Mouse (Mus musculus) c-Kit-negative CD71-positive TER-119-positive erythroid progenitor cells, embryonic 14.5 days (primary cell): Measurements from ENCODE around the gene Mpnd.

Experiments used
- DNase-seq: peaks from one replicate; pipeline ENCODE4 v3.0.0-alpha.2; 2013; ENCODE audit warnings: low read depth, low spot score

Mpnd gene

DNA sequence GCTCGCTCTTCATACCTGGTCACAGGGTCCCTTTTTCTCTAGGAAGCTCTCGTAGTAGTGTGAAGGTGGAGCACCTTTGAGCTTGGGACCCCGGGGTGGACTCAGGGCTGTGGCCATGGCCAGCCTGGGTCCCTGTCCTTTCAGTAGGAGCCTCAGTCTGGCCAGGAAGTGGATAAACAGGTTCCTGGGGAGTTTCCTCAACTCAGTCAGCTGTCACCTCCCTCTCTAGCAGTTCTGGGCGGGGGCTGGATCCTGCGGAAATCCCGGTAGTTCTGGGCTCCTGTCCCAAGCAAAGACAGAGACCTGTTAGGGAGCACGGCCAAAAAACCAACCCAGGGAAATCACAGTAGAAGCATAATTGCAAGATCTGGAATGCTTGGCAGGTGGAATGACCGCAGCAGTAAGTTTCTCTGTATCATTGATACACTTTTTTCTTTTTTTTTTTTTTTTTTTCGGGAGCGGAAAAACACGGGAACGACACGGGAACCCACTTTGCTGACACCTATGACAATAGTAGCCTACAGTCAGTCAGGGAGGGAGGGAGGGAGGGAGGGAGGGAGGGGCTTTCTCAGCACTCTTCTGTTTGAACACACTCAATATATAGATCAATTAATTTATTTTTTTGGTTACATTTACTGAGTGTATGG, at the start of gene Mpnd, which contains the start of gene Stap2:
TSS of gene Mpnd (plus strand) at position 297 of the 647 bp plus-strand sequence.
TSS of gene Stap2 (minus strand) at position 170 of the 647 bp plus-strand sequence.
- DNase-seq: peak; percentile 57

DNA sequence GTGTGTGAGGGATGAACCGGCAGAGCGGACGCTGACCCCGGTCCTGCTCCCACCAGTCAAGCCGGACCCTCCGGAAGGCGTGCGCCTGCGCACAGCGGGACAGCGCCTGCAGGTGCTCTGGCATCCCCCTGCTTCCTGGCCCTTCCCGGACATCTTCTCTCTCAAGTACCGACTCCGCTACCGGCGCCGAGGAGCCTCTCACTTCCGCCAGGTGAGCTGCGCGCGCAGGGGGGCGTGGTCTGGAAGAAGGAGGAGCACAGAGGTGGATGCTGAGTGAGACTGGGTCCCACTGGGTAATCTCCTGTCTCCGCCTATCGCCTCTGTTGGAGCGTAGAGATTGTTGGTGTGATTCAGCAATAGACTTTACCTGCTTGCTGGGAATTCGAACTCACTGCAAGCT, 49.4 kb upstream of the Mpnd start:
- no peak for DNase-seq

DNA sequence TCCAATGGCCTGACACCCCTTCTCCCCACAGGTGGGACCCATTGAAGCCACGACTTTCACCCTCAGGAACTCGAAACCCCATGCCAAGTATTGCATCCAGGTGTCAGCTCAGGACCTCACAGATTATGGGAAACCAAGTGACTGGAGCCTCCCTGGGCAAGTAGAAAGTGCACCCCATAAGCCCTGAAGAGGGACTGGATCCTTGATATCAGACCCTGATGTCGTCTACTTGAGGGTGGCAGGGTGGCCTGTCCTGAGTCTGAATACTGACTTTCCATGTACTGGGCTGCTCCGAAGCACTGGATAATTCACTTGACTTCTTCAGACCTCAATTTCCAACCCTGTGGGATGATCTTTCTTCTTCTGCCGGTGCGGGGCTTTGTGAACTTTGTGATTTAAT, 48.9 kb upstream of the Mpnd start:
- no peak for DNase-seq

DNA sequence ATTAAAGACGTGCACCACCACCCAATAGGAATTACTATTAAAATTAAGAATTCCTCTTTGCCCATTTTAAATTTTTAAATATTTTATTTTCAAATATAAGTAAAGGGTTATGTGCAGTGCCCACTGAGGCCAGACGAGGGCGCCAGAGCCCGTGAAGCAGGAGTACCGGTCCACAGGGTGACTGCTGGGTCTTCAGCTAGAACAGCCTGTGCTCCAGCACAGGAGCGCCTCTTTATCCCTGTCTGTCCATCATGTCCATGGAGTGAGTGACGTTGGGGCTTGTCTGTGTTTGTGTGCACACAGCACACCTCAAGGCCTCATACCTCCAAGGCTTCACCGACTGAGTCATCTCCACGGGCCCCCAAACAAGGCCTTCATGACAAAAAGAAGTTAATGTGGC, 48.3 kb upstream of the Mpnd start:
- DNase-seq: no peak

DNA sequence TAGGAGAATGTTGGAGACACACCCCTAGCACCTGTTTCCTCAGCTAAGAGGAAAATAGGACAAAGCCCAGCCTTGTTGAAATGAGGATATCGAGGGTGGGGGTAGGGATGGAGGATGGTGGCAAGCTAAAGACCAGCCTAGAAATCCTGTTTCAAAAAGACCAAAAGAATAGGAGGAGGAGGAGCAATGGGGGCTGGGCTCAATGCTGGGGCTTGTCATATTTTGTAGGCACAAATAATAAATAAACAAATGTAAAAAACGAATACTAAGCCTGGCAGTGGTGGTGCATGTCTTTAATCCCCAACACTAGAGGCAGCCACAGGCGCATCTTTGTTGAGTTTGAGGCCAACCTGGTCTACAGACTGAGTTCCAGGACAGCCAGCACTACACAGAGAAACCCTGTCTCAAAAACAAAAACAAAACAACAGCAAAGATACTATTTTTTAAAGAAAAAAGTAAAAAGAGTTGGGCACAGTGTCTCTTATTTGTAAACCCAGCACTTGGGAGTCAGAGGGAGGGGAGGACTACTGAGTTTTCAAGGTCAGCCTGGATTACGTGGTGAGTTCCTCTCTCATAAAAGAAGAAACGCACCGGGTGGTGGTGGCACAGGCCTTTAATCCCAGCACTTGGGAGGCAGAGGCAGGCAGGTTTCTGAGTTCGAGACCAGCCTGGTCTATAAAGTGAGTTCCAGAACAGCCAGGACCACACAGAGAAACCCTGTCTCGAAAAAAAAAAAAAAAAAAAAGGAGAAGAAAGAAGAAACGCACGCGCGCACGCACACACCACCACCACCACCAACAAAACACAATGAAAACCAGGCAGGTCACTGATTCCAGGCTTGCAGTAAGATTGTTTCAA, 47.6 kb upstream of the Mpnd start:
- DNase-seq: no peak

DNA sequence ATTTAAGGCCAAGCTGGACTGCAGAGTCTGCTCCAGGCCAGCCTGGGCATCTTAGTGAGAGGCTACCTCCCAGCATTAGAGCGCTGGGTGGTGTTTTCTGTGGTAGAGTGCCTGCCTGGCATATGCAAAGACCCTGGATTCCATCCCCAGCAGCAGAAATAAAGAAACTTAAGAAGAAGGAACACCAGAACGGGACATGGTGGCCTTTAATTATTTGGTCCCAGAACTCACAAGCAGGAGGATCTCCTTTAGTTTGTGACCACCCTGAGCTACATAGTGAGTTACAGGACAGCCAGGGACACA, 47.0 kb upstream of the Mpnd start:
- DNase-seq: no peak

DNA sequence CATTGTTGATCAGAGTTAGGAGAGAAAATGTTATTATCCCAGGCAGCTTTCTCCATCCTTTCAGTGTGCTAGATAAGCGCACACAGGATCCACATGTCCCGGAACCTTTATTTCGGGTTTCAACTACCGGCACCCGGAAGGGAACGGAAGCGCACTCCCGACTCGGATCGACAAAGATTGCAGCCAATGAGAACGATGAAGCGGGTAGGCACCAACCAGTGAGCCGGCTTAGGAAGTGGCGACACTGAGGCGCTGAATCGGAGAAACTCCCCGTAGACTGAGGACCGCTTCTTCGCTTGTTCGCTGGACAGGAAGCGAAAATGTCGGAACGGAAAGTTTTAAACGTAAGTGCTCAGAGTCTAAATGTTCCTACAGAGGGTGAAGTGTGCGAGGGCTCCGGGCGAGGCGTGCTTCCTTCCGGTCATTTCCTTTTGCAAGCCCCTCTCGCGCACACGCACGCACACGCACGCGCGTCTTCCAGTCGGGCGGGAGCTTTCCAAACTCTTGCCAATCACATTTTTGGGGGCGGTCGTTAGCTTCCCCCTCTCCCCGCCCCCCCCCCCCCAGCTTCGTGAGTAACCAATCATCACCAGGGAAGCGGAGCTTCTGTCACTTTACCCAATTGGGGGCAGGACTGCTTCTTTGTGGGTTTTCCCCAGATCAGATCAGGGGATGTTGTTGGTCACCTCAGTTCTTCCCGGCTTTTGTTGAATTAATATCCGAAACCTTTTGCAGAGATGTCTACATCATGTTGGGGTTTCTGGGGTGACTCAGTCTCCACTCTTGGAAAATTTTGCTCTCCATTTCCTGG, 46.4 kb upstream of the Mpnd start, which contains the start of gene Yju2:
TSS of gene Yju2 (plus strand) at position 182 of the 811 bp plus-strand sequence.
- DNase-seq: peak; percentile 89

DNA sequence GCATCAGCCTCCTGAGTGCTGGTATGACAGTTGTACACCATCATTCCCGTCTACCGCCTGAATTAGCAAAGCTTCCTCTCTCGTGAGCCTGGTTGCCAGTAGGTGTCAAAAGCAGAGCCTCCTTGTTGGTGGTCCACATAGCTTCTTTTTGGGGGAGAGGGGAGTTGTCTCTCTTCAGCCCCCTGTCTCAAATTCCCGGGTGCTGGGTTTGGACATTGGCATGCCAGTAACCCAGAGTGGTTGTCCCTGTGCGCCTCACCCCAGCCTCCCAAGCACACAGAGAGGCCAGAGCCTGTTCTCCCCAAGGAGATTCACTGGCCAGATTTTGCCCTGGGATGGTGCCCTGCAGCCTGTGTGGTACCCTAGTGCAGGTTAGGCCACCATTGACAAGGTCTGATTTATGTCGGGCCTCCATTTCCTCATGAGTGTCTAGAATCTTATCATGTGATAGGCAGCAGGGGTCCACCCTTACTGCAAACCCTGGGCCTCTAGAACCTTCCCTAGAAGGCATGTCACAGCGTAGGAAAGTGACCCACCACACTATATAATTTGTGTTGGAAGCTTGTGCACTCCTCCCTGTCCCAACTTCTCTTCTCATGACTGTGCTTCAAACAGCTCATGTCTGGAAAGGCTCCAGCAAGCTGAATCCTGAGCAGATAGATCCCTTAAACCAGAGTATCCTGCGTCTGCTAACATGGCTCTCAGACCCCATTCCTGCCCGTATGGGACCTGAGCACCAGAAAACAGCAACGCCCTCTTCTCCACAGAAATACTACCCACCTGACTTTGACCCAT, 45.4 kb upstream of the Mpnd start:
- no peak for DNase-seq

DNA sequence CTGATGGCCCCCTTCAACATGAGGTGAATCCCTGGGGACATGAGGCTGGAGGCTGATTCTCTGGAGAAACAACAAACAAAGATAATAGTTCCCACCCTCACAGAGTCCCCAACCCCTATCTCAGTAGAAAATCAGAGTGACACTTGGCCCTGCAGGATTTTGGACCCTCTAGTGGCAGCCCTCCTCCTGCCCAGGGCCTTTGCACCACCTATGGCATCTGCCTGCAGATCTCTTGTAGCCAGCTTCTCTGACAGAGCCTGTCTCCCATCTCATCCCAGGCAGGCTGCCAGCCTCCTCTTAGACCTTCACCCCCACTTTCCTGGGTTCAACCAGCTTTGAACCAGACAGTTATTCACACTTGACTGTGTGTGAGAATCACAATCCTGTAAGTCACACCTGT, 44.7 kb upstream of the Mpnd start:
- no peak for DNase-seq

DNA sequence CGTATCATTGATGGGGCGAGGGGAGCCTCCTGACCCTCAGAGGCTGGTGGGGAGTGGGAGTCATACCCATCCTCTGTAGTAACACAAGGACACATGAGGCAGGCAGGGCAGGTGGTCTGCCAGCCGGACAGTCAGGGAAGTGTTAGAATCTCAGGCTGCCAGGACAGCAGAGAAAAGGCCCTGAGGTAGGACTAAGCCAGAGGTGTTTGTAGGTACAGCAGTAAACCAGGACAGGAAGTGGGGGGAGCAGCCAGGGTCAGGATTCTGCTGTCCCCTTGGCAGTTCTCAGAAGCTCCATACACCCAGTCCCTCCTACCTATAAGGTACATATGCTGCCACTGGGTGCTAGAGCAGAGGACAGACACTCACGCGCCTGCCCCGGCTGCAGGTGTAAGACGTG, 43.9 kb upstream of the Mpnd start:
- DNase-seq: no peak

DNA sequence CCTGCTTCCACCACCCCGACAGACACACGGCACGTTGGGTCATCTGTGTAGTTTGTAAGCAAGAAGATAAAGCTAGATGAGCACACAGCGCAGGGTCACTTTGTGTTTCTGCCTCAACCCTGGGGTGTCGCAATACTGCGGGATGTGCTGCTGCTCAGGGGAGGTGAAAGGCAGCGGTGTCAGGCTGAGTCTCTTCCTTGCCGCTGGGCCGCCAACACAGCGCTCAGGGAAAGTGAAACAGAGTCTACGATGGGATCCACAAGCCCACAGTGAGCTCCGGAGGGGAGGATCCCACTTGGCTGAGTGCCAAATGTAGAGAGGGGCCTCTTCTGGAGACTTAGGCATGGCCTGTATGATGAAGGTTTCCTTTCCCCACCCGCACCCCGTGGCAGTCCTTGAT, 42.3 kb upstream of the Mpnd start:
- DNase-seq: no peak

DNA sequence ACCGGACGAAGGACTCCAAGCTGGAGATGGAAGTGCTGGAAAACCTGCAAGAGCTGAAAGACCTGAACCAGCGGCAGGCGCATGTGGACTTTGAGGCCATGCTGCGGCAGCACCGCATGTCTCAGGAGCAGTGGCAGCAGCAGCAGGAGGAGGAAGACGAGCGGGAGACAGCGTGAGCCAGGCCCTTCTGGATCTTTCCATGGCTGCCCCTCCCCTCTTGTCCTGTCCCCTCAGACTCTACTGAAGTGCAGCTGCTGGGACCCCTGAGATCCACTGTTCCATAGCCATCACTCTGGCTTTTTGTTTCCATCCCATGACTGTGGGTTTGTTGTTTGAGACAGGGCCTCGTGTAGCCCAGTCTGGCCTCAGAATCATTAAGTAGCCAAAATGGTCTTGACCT, 41.0 kb upstream of the Mpnd start:
- DNase-seq: no peak

DNA sequence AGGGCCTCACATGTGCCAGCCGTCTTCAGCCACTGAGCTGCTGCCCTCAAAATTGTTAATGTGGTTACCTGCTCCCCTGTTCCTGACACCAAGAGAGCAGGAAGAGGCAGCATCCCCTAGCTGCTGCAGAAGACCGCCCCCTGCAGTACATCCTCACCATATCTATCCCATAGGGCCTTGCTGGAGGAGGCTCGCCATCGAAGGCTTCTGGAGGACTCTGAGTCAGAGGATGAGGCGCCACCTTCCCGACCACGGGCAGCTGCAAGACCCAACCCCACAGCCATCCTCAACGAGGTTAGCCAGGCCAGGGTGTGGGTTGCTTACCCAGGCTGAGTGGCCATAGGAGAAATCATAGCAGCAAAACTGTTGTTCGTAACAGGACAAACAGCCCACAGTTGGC, 40.5 kb upstream of the Mpnd start:
- DNase-seq: no peak

DNA sequence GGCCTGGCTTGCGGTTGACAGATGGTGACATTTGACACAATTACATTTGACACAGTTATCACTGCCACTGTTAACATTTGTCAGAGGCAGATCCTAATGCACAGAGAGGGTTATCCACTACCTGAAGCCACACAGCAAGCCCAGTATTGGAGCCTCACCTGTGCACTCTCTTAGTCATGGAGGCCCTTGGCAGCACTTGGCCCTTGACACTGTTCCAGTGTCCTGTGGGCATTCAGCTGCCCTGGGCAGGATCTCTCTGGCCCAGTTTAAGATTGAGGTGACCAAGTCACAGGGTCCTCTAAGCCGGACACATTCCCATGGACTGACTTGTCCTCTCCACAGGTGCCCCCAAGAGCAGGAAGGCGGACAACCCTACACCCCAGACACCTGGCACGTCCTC, 38.3 kb upstream of the Mpnd start:
- DNase-seq: no peak

DNA sequence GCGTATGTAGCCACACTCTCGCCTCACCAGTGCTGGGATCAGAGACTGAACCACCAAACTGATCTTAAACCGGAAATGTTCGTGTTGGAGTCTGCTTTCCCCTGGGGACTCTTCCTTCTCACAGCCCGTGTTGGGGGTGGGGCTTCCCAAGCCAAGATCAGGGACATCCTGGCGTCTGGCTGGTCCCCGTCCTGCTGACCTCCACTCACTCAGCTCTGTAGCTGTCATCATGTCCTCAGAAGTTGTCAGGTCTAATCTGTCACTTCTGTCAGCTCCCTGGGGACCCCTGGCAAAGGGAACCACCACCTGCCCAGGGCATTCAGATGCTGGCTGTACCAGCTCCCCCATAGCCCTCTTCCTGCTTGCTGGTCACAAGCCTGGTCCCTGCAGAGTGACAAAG, 37.3 kb upstream of the Mpnd start:
- DNase-seq: no peak

DNA sequence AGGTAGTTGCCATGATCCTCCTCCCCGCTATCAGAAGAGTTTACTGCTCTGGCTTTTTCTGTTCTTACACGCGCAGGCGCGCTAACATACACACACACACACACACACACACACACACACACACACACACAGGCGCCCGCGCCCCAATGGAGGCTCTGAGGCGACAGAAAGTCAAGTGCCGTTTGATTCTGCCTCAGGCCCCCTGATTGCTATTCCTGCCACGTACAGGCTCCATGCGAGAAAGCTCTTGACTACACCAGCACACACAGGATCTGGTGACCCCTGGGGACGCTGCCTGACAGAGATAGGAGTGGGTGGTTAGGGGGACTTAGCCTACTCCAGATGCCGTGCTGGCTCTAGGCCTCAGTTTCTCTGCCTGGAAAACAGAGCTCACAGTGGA, 36.0 kb upstream of the Mpnd start:
- DNase-seq: no peak

DNA sequence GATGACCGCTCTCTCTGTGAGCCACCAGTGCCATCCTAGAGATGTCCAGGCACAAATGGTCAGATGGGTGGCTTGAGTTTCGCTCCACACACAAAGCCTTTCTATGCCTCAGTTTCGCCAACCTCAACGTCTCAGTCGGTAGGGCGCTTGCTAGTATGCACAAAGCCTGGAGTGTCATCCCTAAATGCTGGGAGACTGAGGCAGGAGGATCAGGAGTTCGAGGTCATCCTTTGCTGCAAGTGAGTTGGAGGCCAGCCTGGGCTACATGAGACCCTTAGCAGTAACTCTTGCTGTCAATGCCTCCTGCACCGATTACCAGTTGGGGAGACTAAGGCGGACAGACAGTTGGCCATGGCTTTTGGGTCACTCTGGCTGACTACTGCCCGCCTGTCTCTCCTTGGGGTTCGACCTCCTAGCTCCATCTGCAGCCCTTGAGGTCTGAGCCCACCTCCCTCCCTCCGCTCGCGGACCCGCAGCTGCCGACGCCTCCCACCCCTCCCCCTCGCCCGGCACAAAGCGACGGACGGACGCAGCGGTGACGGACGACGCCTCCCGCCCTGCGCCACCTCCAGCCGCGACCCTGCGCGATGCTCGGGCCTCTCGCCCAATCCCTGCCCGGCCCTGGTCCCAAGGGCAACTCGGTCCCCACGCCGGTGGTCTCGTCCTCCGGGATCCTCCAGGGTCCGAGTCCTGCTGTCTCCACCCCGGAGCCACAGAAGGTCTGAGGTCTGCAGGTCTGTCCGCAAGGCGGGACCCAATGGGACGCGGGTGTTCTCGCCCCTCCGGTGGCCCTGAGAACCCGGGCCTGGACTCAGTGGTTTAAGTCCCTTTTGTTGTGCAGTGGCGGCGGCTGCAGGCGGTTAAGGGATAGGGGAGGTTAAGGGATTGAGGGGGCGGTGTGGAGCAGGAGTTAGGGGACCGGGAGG, 35.3 kb upstream of the Mpnd start, which contains the start of gene Shd:
TSS of gene Shd (plus strand) at position 502 of the 926 bp plus-strand sequence.
- DNase-seq: no peak

DNA sequence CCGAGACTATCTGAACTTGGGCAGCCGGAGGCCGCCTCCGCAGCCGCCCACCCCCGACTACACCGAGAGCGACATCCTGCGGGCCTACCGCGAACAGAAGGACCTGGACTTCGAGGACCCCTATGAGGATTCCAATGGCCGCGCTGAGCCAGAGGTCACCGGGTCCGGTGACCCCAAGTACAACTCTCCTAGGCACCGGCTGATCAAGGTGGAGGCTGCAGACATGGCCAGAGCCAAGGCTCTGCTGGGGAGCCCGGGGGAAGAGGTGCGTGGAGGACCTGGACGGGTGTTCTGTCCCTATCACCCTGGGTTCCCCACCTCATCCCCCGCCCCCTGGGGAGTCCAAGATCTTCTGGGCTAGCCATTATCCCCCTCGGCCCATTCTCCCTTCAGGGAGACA, 34.1 kb upstream of the Mpnd start:
- no peak for DNase-seq

DNA sequence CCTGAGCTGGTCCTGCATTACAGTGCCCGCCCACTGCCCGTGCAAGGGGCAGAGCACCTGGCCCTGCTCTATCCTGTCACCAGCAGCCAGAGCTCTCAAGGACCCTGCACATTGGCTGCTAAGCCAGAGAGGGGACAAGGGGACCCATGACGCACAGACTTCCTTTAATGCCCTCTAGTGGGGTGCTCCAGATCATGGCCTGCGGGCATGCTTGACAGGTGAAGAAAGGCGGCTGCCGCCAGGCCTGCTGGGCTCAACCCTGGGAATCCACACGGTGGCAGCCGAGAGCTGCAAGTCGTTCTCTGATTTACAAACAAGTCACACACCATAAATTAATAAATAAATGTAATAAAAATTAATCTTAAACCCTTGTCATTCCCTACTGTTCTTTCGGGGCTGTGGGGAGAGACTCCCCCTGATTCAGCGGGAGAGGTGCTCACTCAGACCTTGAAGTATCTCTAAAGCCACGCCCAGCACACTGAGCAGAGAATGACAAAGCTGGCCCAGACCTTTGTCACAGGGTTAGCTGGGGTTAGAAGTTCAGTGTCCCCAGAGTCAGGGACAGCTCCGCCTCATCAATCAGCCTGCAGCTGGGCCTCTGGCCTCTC, 29.2 kb upstream of the Mpnd start:
- DNase-seq: no peak

DNA sequence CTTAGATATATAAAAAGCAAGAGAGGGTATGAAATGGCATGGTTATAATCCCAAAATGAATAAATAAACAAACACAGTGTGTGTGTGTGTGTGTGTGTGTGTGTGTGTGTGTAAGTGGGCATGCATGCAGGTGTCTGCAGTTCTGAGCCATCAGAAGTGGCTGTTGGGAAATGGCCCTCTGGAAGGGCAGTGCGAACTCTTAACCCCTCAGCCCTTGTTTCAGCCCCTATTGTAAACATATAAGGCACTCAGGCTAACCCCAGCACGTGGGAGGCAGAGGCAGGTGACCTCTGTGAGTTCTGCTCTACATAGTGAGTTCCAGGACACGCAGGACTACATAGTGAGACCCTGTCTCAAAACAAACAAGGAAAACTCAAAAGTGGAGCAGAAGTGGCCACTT, 28.2 kb upstream of the Mpnd start:
- DNase-seq: no peak
